Mouse (Mus musculus) intestine, embryonic 15.5 days (tissue): ENCODE results near the gene Ctdnep1. TPM values are rescaled to one million over a fixed set of nuclear protein-coding genes. Genes with fewer than 3 reads are reported as not detected.
A peak's percentile ranks its signal among the peaks of the same experiment; 100 is the strongest.

ENCODE experiments used
- ATAC-seq: fragments of 200-750 bp; cut with Nextera tagmentation; 2 replicates; pipeline ENCODE4 v1.8.0; 2017; ENCODE audit warnings: moderate TSS enrichment, moderate library complexity
- H3K27ac ChIP-seq: fragments of 300-500 bp; sonication (generic); 2 replicates; pipeline ENCODE4 v1.5.1; 2015; ENCODE audit warnings: mild to moderate bottlenecking, inconsistent platforms
- H3K27me3 ChIP-seq: fragments of 300-500 bp; sonication (generic); replicated peaks from 2 replicates; pipeline ENCODE4 v1.6.1; 2015; ENCODE audit warnings: inconsistent platforms
- H3K36me3 ChIP-seq: fragments of 300-500 bp; sonication (generic); 2 replicates; pipeline ENCODE4 v1.6.1; 2015; ENCODE audit warnings: inconsistent platforms
- H3K4me1 ChIP-seq: fragments of 300-500 bp; sonication (generic); replicated peaks from 2 replicates; pipeline ENCODE4 v1.6.1; 2015; ENCODE audit warnings: inconsistent platforms
- H3K4me2 ChIP-seq: fragments of 300-500 bp; sonication (generic); replicated peaks from 2 replicates; pipeline ENCODE4 v1.6.1; 2015; ENCODE audit warnings: mild to moderate bottlenecking, inconsistent platforms
- H3K4me3 ChIP-seq: fragments of 300-500 bp; sonication (generic); replicated peaks from 2 replicates; pipeline ENCODE4 v1.5.1; 2015; ENCODE audit warnings: inconsistent platforms
- H3K9ac ChIP-seq: fragments of 300-500 bp; sonication (generic); 2 replicates; pipeline ENCODE4 v1.6.1; 2015; ENCODE audit warnings: inconsistent platforms
- H3K9me3 ChIP-seq: fragments of 300-500 bp; sonication (generic); 2 replicates; pipeline ENCODE4 v1.6.1; 2016; ENCODE audit warnings: inconsistent platforms
- WGBS: fragments of 180-500 bp; shearing (Covaris S2); methylation state at CpG from one replicate; pipeline ENCODE4 v1.1.7; 2015; 5-methylcytosine and 5-hydroxymethylcytosine counted together
- polyA plus RNA-seq: library from polyadenylated mRNA; unstranded; fragments of >200 nt; fragmentation: Nextera tagmentation; extraction: Ambion mirVana; gene quantifications from 2 replicates; pipeline ENCODE4 v1.2.1, GENCODE M21; 2015

The Ctdnep1 gene
- polyA plus RNA-seq, 1 experiment from 2014 or later: 23.2 TPM

- 62% methylated on average over 3 of the region's 3 CpGs for WGBS
- H3K36me3 ChIP-seq: peaks cover 28% of the 10 kb centered on the region
- H3K9ac ChIP-seq: no peak overlapping the region
These were observed 10.2 kb upstream of the Ctdnep1 start for GRCm38 (mm10) chr11:69970775-69971174.

GRCm38 (mm10) chr11:69974907-69975306, 6.0 kb upstream of the Ctdnep1 start:
- H3K9me3 ChIP-seq: no peaks in the 10 kb centered on the region
- 90% methylated on average over 2 of the region's 2 CpGs for WGBS
- H3K4me1 ChIP-seq: no peaks in the 10 kb centered on the region
- peaks cover 39% of the 10 kb centered on the region for H3K36me3 ChIP-seq
- H3K27me3 ChIP-seq: no peaks in the 10 kb centered on the region
- H3K27ac ChIP-seq: no peak overlapping the region
- no peak overlapping the region for H3K9ac ChIP-seq
- H3K4me2 ChIP-seq: no peak overlapping the region
- no peak overlapping the region for H3K4me3 ChIP-seq
- no peak for ATAC-seq

More at GRCm38 (mm10) chr11:69970775-69971174, 10.2 kb upstream of the Ctdnep1 start:
- H3K9me3 ChIP-seq: no peaks in the 10 kb centered on the region
- no peaks in the 10 kb centered on the region; the same call in 1 of the 2 replicates for H3K4me1 ChIP-seq
- no peak for ATAC-seq
- peaks cover 10% of the 10 kb centered on the region for H3K27me3 ChIP-seq
- peak overlapping the region; percentile 81 for H3K27ac ChIP-seq
- H3K4me3 ChIP-seq: no peak overlapping the region
- H3K4me2 ChIP-seq: no peak overlapping the region

- H3K36me3 ChIP-seq: peaks cover 34% of the 10 kb centered on the region
These were observed 4.7 kb upstream of the Ctdnep1 start for GRCm38 (mm10) chr11:69976271-69976670.

GRCm38 (mm10) chr11:69979827-69980195, 1.1 kb upstream of the Ctdnep1 start:
- 3% methylated on average over 16 of the region's 16 CpGs for WGBS
- peaks cover 16% of the 10 kb centered on the region for H3K4me1 ChIP-seq
- H3K4me3 ChIP-seq: peak overlapping the region; percentile 99
- ATAC-seq: no peak
- peak overlapping the region; percentile 100 for H3K27ac ChIP-seq
- H3K4me2 ChIP-seq: peak overlapping the region; percentile 69
- H3K9ac ChIP-seq: peak overlapping the region; percentile 72
- peaks cover 24% of the 10 kb centered on the region for H3K36me3 ChIP-seq
- no peaks in the 10 kb centered on the region for H3K27me3 ChIP-seq
- H3K9me3 ChIP-seq: no peaks in the 10 kb centered on the region

More at GRCm38 (mm10) chr11:69976271-69976670, 4.7 kb upstream of the Ctdnep1 start:
- no peaks in the 10 kb centered on the region for H3K9me3 ChIP-seq
- no peak overlapping the region for H3K27ac ChIP-seq
- H3K4me1 ChIP-seq: no peaks in the 10 kb centered on the region
- H3K9ac ChIP-seq: no peak overlapping the region
- no peak overlapping the region for H3K4me3 ChIP-seq
- no peak overlapping the region for H3K4me2 ChIP-seq
- ATAC-seq: no peak
- H3K27me3 ChIP-seq: no peaks in the 10 kb centered on the region
- 82% methylated on average over 4 of the region's 4 CpGs for WGBS

GRCm38 (mm10) chr11:69980196-69981140, 488 bp upstream of the Ctdnep1 start:
- under 1% methylated on average over 44 of the region's 60 CpGs for WGBS
- H3K27ac ChIP-seq: peak overlapping the region; percentile 100
- no peaks in the 10 kb centered on the region for H3K27me3 ChIP-seq
- H3K4me1 ChIP-seq: peaks cover 16% of the 10 kb centered on the region
- H3K4me3 ChIP-seq: peak overlapping the region; percentile 99
- ATAC-seq: peak; percentile 97
- H3K4me2 ChIP-seq: peak overlapping the region; percentile 69
- peak overlapping the region; percentile 99 for H3K9ac ChIP-seq
- peaks cover 24% of the 10 kb centered on the region for H3K36me3 ChIP-seq
- H3K9me3 ChIP-seq: no peaks in the 10 kb centered on the region

- H3K9me3 ChIP-seq: no peaks in the 10 kb centered on the region
- H3K27ac ChIP-seq: peak within 1 kb of the TSS; percentile 100
- peak within 1 kb of the TSS; percentile 99 for H3K9ac ChIP-seq
- H3K27me3 ChIP-seq: no peaks in the 10 kb centered on the region
- H3K4me1 ChIP-seq: peaks cover 16% of the 10 kb centered on the region
- WGBS: 47% methylated on average over 8 of the region's 8 CpGs
- ATAC-seq: no peak
- H3K4me3 ChIP-seq: peak within 1 kb of the TSS; percentile 99
- H3K4me2 ChIP-seq: peak within 1 kb of the TSS; percentile 69
- H3K36me3 ChIP-seq: peaks cover 26% of the 10 kb centered on the region
These were observed 1.3 kb downstream of the Ctdnep1 start, which contains the start of gene Elp5 for GRCm38 (mm10) chr11:69982225-69982624. Gene Elp5, minus strand, starts transcription at chr11:69982517.

- Histone ChIP-seq H3K27ac (peak overlapping the region; percentile 100; the same call in 1 of the 2 replicates), H3K27me3 (no peaks in the 10 kb centered on the region), H3K9me3 (no peaks in the 10 kb centered on the region), H3K9ac (peak overlapping the region; percentile 99; the same call in 1 of the 2 replicates), H3K36me3 (peaks cover 27% of the 10 kb centered on the region), H3K4me2 (peak overlapping the region; percentile 69), H3K4me3 (peak overlapping the region; percentile 99), H3K4me1 (peaks cover 16% of the 10 kb centered on the region)
- ATAC-seq: no peak
- WGBS: 24% methylated on average over 5 of the region's 5 CpGs
These were observed 1.9 kb downstream of the Ctdnep1 start for GRCm38 (mm10) chr11:69982877-69983276.

GRCm38 (mm10) chr11:69983377-69983776, 2.4 kb downstream of the Ctdnep1 start:
- H3K4me2 ChIP-seq: peak overlapping the region; percentile 69
- H3K4me3 ChIP-seq: peak overlapping the region; percentile 99; the same call in 1 of the 2 replicates
- peaks cover 32% of the 10 kb centered on the region for H3K36me3 ChIP-seq
- 87% methylated on average over 4 of the region's 4 CpGs for WGBS
- H3K9ac ChIP-seq: peak overlapping the region; percentile 99; the same call in 1 of the 2 replicates
- peaks cover 16% of the 10 kb centered on the region for H3K4me1 ChIP-seq
- no peaks in the 10 kb centered on the region for H3K9me3 ChIP-seq
- ATAC-seq: no peak
- H3K27ac ChIP-seq: no peak overlapping the region
- no peaks in the 10 kb centered on the region for H3K27me3 ChIP-seq

- WGBS: 89% methylated on average over 8 of the region's 8 CpGs
- Histone ChIP-seq H3K4me1 (peaks cover 16% of the 10 kb centered on the region), H3K4me2 (no peak overlapping the region), H3K9me3 (no peaks in the 10 kb centered on the region), H3K4me3 (no peak overlapping the region), H3K27ac (no peak overlapping the region), H3K27me3 (no peaks in the 10 kb centered on the region), H3K9ac (no peak overlapping the region), H3K36me3 (peaks cover 36% of the 10 kb centered on the region)
- no peak for ATAC-seq
These were observed 3.5 kb downstream of the Ctdnep1 start for GRCm38 (mm10) chr11:69984431-69984830.

GRCm38 (mm10) chr11:69989949-69990348, 9.0 kb downstream of the Ctdnep1 start:
- Histone ChIP-seq H3K9me3 (no peaks in the 10 kb centered on the region), H3K4me3 (no peak overlapping the region), H3K36me3 (peaks cover 37% of the 10 kb centered on the region), H3K27me3 (no peaks in the 10 kb centered on the region), H3K27ac (0 out of 2 replicates have a peak overlapping the region, but pooled peaks have one; percentile 40), H3K9ac (no peak overlapping the region), H3K4me1 (peaks cover 5% of the 10 kb centered on the region), H3K4me2 (no peak overlapping the region)
- WGBS: 87% methylated on average over 8 of the region's 8 CpGs
- ATAC-seq: no peak

- Histone ChIP-seq H3K4me2 (peak within 1 kb of the TSS; percentile 80), H3K4me1 (peaks cover 5% of the 10 kb centered on the region), H3K27me3 (no peaks in the 10 kb centered on the region), H3K4me3 (peak within 1 kb of the TSS; percentile 71), H3K9me3 (no peaks in the 10 kb centered on the region), H3K9ac (peak within 1 kb of the TSS; percentile 85), H3K36me3 (peaks cover 31% of the 10 kb centered on the region), H3K27ac (peak within 1 kb of the TSS; percentile 94)
- under 1% methylated on average over 40 of the region's 40 CpGs for WGBS
- peak; percentile 78 for ATAC-seq
These were observed 10.1 kb downstream of the Ctdnep1 start, which contains the start of gene Gabarap for GRCm38 (mm10) chr11:69990850-69991691. Gene Gabarap, plus strand, starts transcription at chr11:69991143.

- Histone ChIP-seq H3K9ac (peak overlapping the region; percentile 85), H3K4me1 (peaks cover 5% of the 10 kb centered on the region), H3K36me3 (peaks cover 27% of the 10 kb centered on the region), H3K9me3 (no peaks in the 10 kb centered on the region), H3K27me3 (no peaks in the 10 kb centered on the region), H3K27ac (peak overlapping the region; percentile 94), H3K4me2 (peak overlapping the region; percentile 80), H3K4me3 (peak overlapping the region; percentile 71)
- WGBS: under 1% methylated on average over 15 of the region's 15 CpGs
- ATAC-seq: peak; percentile 19
These were observed 10.8 kb downstream of the Ctdnep1 start for GRCm38 (mm10) chr11:69991711-69992110.
